Mouse (Mus musculus) myocyte (in vitro differentiated cells): Measurements from ENCODE around the gene Tmeff2.

Source experiments
- E2F4 ChIP-seq: IDR thresholded peaks from one replicate; pipeline ENCODE4 v1.6.1; 2011; ENCODE audit warnings: mild to moderate bottlenecking, control low read depth, moderate library complexity; ENCODE audit not compliant: insufficient read depth
- MAX ChIP-seq: IDR thresholded peaks from one replicate; pipeline ENCODE4 v1.6.1; 2011; ENCODE audit warnings: low read depth, mild to moderate bottlenecking, control low read depth
- POLR2A ChIP-seq: IDR thresholded peaks from one replicate; pipeline ENCODE4 v1.6.1; 2011; ENCODE audit warnings: low read depth, mild to moderate bottlenecking, control low read depth, moderate library complexity; ENCODE audit not compliant: insufficient read length
- POLR2AphosphoS2 ChIP-seq: IDR thresholded peaks from one replicate; pipeline ENCODE4 v1.6.1; 2011; ENCODE audit warnings: low read depth, control low read depth; ENCODE audit not compliant: insufficient read length
- TCF12 ChIP-seq: IDR thresholded peaks from one replicate; pipeline ENCODE4 v1.6.1; 2011; ENCODE audit warnings: mild to moderate bottlenecking, control low read depth; ENCODE audit not compliant: poor library complexity, insufficient read depth, severe bottlenecking
- TCF3 ChIP-seq: IDR thresholded peaks from one replicate; pipeline ENCODE4 v1.6.1; 2011; ENCODE audit warnings: low read depth, control low read depth; ENCODE audit not compliant: insufficient read length
- USF1 ChIP-seq: IDR thresholded peaks from one replicate; pipeline ENCODE4 v1.6.1; 2011; ENCODE audit warnings: low read depth, mild to moderate bottlenecking, control low read depth, moderate library complexity

DNA sequence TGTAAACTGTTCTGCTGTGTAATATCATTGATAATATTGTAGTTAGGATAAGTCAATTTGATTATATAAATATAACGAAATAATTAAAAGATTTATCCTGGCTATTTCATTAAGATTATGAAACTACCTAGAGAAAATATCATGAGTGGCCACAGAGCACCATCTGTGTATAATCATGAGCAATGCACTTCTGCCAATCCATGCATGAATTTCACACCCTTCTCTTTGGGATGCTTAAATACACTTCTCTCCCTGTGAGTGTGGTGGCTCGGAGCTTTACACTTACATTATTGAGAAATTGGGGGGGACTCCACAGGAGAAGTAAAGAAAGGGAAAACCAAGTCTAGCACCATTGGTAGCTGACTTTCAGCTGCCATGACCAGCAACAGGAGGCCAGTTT is 206.9 kb downstream of the Tmeff2 start:
- TF ChIP-seq POLR2A (no peak), POLR2AphosphoS2 (no peak), E2F4 (no peak), TCF3 (no peak), MAX (no peak), TCF12 (no peak), USF1 (no peak)
